Comparison of ENCODE assay signal across 8 mouse cellular contexts in the genomic region with DNA sequence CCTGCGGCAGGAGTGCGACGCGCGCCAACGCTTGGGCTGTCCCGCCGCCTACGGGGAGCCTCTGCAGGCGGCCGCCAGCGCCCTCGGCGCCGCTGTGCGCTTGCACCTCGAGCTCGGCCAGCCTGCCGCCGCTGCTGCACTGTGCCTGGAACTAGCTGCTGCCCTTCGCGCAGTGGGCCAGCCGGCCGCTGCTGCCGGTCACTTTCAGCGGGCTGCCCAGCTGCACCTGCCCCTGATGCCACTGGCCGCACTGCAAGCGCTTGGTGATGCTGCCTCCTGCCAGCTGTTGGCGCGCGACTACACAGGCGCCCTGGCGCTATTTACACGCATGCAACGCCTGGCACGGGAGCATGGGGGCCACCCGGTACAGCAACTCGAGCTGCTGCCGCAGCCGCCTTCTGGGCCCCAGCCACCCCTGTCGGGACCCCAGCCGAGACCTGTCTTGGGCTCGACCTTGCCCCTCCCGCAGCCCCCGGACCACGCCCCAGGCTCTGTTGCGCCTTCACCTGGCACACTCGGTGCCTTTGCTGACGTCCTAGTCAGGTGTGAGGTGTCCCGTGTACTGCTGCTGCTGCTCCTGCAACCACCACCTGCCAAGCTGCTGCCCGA. TPM values are rescaled to one million over a fixed set of nuclear protein-coding genes. Genes with fewer than 3 reads are reported as not detected.
DNase-seq lines count a peak whose midpoint lies in the region; ATAC-seq lines count a peak whose summit lies in the region.

No protein-coding gene starts in this region.

- no peaks in the 10 kb centered on the region for H3K4me1 ChIP-seq in brown adipose tissue, adult 24 weeks (ENCODE audit: control insufficient read depth, insufficient read depth, insufficient read length, low read length)
- H3K4me1 ChIP-seq in forebrain, embryonic 14.5 days (ENCODE audit: control insufficient read depth, insufficient read depth, low read length) = peaks cover 4% of the 10 kb centered on the region; the same call in 1 of the 2 replicates

- ATAC-seq in forebrain, embryonic 14.5 days = peak; percentile 60

- peak overlapping the region; percentile 70 for H3K9ac ChIP-seq in forebrain, embryonic 14.5 days (ENCODE audit: low read length)

- intact Hi-C loops in heart, postnatal 14 days (cut with DNase I) = loop anchor here (10.0 kb wide), 1 partner anchor 116 kb away; a partner anchor contains a TSS

- 37% methylated on average over 49 of the region's 51 CpGs for WGBS in forebrain, embryonic 14.5 days

- H3K4me2 ChIP-seq in forebrain, embryonic 14.5 days (ENCODE audit: low read length) = peak overlapping the region; percentile 62

- peak overlapping the region; percentile 91 for H3K27ac ChIP-seq in brown adipose tissue, adult 24 weeks (replicated peaks; ENCODE audit: low read depth, low read length)
- H3K27ac ChIP-seq in forebrain, embryonic 14.5 days (ENCODE audit: low read depth, low read length) = peak overlapping the region; percentile 94

- H3K9me3 ChIP-seq in forebrain, embryonic 14.5 days (replicated peaks; ENCODE audit: control insufficient read depth, low read length) = no peaks in the 10 kb centered on the region

- DNase-seq in CD8-positive naive resting alpha-beta T cell, adult 2 months (ENCODE audit: low read depth in 2 of 2, low spot score in 2 of 2) = peak; percentile 39 to 55
- peak; percentile 58 for DNase-seq in forebrain, embryonic 14.5 days (ENCODE audit: low spot score)
- DNase-seq in heart, postnatal 14 days = peak; percentile 44 to 58
- DNase-seq in layer of hippocampus, adult 9-10 months (ENCODE audit: low spot score) = peak; percentile 16
- DNase-seq in lung, postnatal 25 days (ENCODE audit: low spot score) = peak; percentile 49
- peak; percentile 47 for DNase-seq in ovary, postnatal 36 days (ENCODE audit: low spot score)
- DNase-seq in thymus, postnatal 14 days = peak; percentile 77

- H3K36me3 ChIP-seq in forebrain, embryonic 14.5 days (ENCODE audit: control insufficient read depth, insufficient read depth, low read length) = no peaks in the 10 kb centered on the region

- peak overlapping the region; percentile 90 for H3K4me3 ChIP-seq in brown adipose tissue, adult 24 weeks (ENCODE audit: insufficient read depth, low read depth, low read length)
- peak overlapping the region; percentile 55 for H3K4me3 ChIP-seq in forebrain, embryonic 14.5 days (ENCODE audit: low read depth, low read length)

- no peaks in the 10 kb centered on the region for H3K27me3 ChIP-seq in forebrain, embryonic 14.5 days (replicated peaks; ENCODE audit: control insufficient read depth, insufficient read depth, low read length)

RNA-seq across cellular contexts. Expression of a gene that starts 0.6 kb away (rescaled TPM):
- polyA plus RNA-seq in brown adipose tissue, adult 24 weeks (2012; ENCODE audit: insufficient read depth, insufficient read length, missing spikeins) = 4.4 and 5.8 TPM in 2 replicates
- polyA plus RNA-seq in forebrain, embryonic 14.5 days (2014; fragmentation: Nextera tagmentation; extraction: Ambion mirVana) = 18.8 and 24.6 TPM in 2 replicates
- total RNA-seq in heart, postnatal 14 days (2021) = 1 to 10 TPM; 6.3 to 6.4 TPM

RNA-seq across cellular contexts. Expression of a gene that starts 14.2 kb away (rescaled TPM):
- polyA plus RNA-seq in brown adipose tissue, adult 24 weeks (2012; ENCODE audit: insufficient read depth, insufficient read length, missing spikeins) = not detected in 2 replicates
- 0.54 TPM in 1 of 2 replicates, not detected in the other for polyA plus RNA-seq in forebrain, embryonic 14.5 days (2014; fragmentation: Nextera tagmentation; extraction: Ambion mirVana)
- total RNA-seq in heart, postnatal 14 days (2021) = 1 to 10 TPM in 1 of 2 experiments, not detected in 1; 1.2 TPM

RNA-seq across cellular contexts. Expression of a gene that starts 14.6 kb away (rescaled TPM):
- 3.8 TPM in 1 of 2 replicates, not detected in the other for polyA plus RNA-seq in brown adipose tissue, adult 24 weeks (2012; ENCODE audit: insufficient read depth, insufficient read length, missing spikeins)
- polyA plus RNA-seq in forebrain, embryonic 14.5 days (2014; fragmentation: Nextera tagmentation; extraction: Ambion mirVana) = 0.37 and 1.4 TPM in 2 replicates
- 1 to 10 TPM in 1 of 2 experiments, under 1 TPM in 1; 0.36 to 1.4 TPM for total RNA-seq in heart, postnatal 14 days (2021)

RNA-seq across cellular contexts. Expression of a gene that starts 36.5 kb away (rescaled TPM):
- 1.9 TPM in 1 of 2 replicates, not detected in the other for polyA plus RNA-seq in brown adipose tissue, adult 24 weeks (2012; ENCODE audit: insufficient read depth, insufficient read length, missing spikeins)
- not detected in 2 replicates for polyA plus RNA-seq in forebrain, embryonic 14.5 days (2014; fragmentation: Nextera tagmentation; extraction: Ambion mirVana)
- total RNA-seq in heart, postnatal 14 days (2021) = not detected

RNA-seq across cellular contexts. Expression of a gene that starts 36.7 kb away (rescaled TPM):
- polyA plus RNA-seq in brown adipose tissue, adult 24 weeks (2012; ENCODE audit: insufficient read depth, insufficient read length, missing spikeins) = 4.6 and 10.4 TPM in 2 replicates
- polyA plus RNA-seq in forebrain, embryonic 14.5 days (2014; fragmentation: Nextera tagmentation; extraction: Ambion mirVana) = 10.6 and 43.5 TPM in 2 replicates
- 1 to 10 TPM in 1 of 2 experiments, under 1 TPM in 1; 0.19 to 3.5 TPM for total RNA-seq in heart, postnatal 14 days (2021)

Comparison
In these comparisons a context has a peak if more than half of its experiments do, and no peak if none do; other contexts are left out.
1. Peak in every context shown above with its lines: DNase-seq, ATAC-seq, H3K4me3 ChIP-seq and H3K27ac ChIP-seq.
2. DNase-seq: peak in every context shown above with its lines; median percentile 77 in thymus, postnatal 14 days; 58 in forebrain, embryonic 14.5 days; 51 in heart, postnatal 14 days; 49 in lung, postnatal 25 days; 47 in CD8-positive naive resting alpha-beta T cell, adult 2 months; 47 in ovary, postnatal 36 days; 16 in layer of hippocampus, adult 9-10 months.